Mouse (Mus musculus) liver, postnatal 0 days (tissue): ENCODE data around the gene Qtrt2.

Source experiments
- CTCF ChIP-seq: sonication (generic); IDR thresholded peaks from 2 replicates; pipeline ENCODE4 v1.5.1; 2016; ENCODE audit warnings: antibody characterized with exemption, low read depth
- EP300 ChIP-seq: IDR thresholded peaks from 2 replicates; pipeline ENCODE4 v1.6.1; 2016; ENCODE audit warnings: antibody characterized with exemption, low read depth, mild to moderate bottlenecking

DNA sequence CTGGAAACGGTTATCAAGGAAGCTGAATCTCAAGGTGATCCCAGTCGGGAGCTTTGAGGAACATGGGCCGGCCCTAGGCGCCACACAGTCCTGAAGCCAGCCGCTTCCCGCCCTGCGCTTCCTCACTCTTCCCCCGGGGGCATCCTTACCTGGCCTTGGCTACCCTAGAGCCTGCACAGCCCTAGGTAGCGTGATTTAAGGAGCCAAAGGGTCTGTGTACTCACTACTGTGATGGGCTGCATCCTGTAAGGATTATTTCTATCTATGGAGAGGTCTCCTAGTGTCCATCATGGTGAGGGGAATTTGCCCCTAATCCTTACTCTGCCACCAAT, 36.6 kb downstream of the Qtrt2 start:
- TF ChIP-seq CTCF (peak; percentile 65), EP300 (no peak)
